Mouse (Mus musculus): ENCODE results near the gene Plcxd2. TPM values are rescaled to one million over a fixed set of nuclear protein-coding genes. Genes with fewer than 3 reads are reported as not detected.

Gene Plcxd2
- polyA plus RNA-seq, 1 experiment from 2014 or later: 1.6 TPM

GRCm38 (mm10) chr16:45956390-45956950, 53.5 kb downstream of the Plcxd2 start:
- H3K27ac ChIP-seq (replicated peaks; ENCODE audit: low read depth, low read length): no peak overlapping the region
- WGBS: 64% methylated on average over 4 of the region's 4 CpGs
- no peak overlapping the region for H3K4me3 ChIP-seq (ENCODE audit: low read depth, low read length)
- no peaks in the 10 kb centered on the region for H3K27me3 ChIP-seq (replicated peaks; ENCODE audit: control insufficient read depth, insufficient read depth, low read length)
- H3K9me3 ChIP-seq (ENCODE audit: control insufficient read depth, low read length): no peaks in the 10 kb centered on the region
- DNase-seq (ENCODE audit: low spot score) (no peak), ATAC-seq (ENCODE audit: low read depth) (no peak)
- no peaks in the 10 kb centered on the region for H3K4me1 ChIP-seq (ENCODE audit: control insufficient read depth, insufficient read depth, low read length)
- H3K4me2 ChIP-seq (ENCODE audit: low read depth, low read length): no peak overlapping the region
- H3K9ac ChIP-seq (ENCODE audit: low read depth, low read length): no peak overlapping the region
- no peaks in the 10 kb centered on the region for H3K36me3 ChIP-seq (ENCODE audit: control insufficient read depth, insufficient read depth, low read length)

- Histone ChIP-seq H3K36me3 (ENCODE audit: control insufficient read depth, insufficient read depth, low read length) (no peaks in the 10 kb centered on the region), H3K9me3 (ENCODE audit: control insufficient read depth, low read length) (no peaks in the 10 kb centered on the region), H3K4me3 (ENCODE audit: low read depth, low read length) (no peak within 1 kb of the TSS), H3K4me2 (ENCODE audit: low read depth, low read length) (no peak within 1 kb of the TSS), H3K27me3 (replicated peaks; ENCODE audit: control insufficient read depth, insufficient read depth, low read length) (no peaks in the 10 kb centered on the region), H3K27ac (replicated peaks; ENCODE audit: low read depth, low read length) (no peak within 1 kb of the TSS), H3K4me1 (ENCODE audit: control insufficient read depth, insufficient read depth, low read length) (no peaks in the 10 kb centered on the region), H3K9ac (ENCODE audit: low read depth, low read length) (no peak within 1 kb of the TSS)
- WGBS: 88% methylated on average over 4 of the region's 4 CpGs
- DNase-seq (ENCODE audit: low spot score) (no peak), ATAC-seq (ENCODE audit: low read depth) (no peak)
Observed at GRCm38 (mm10) chr16:45953394-45953793, 56.6 kb downstream of the Plcxd2 start, which contains the start of gene Phldb2. TSS of gene Phldb2 (minus strand) at chr16:45953598.

- H3K9ac ChIP-seq (ENCODE audit: low read depth, low read length): no peak overlapping the region
- no peak for ATAC-seq (ENCODE audit: low read depth)
- H3K27me3 ChIP-seq (replicated peaks; ENCODE audit: control insufficient read depth, insufficient read depth, low read length): no peaks in the 10 kb centered on the region
- no peak overlapping the region for H3K4me3 ChIP-seq (ENCODE audit: low read depth, low read length)
- H3K9me3 ChIP-seq (ENCODE audit: control insufficient read depth, low read length): no peaks in the 10 kb centered on the region
- no peak overlapping the region for H3K4me2 ChIP-seq (ENCODE audit: low read depth, low read length)
- no peak for DNase-seq (ENCODE audit: low spot score)
- H3K4me1 ChIP-seq (ENCODE audit: control insufficient read depth, insufficient read depth, low read length): no peaks in the 10 kb centered on the region
- H3K36me3 ChIP-seq (ENCODE audit: control insufficient read depth, insufficient read depth, low read length): no peaks in the 10 kb centered on the region
- H3K27ac ChIP-seq (replicated peaks; ENCODE audit: low read depth, low read length): no peak overlapping the region
- WGBS: 47% methylated on average over 5 of the region's 5 CpGs
Observed at GRCm38 (mm10) chr16:45952501-45952900, 57.5 kb downstream of the Plcxd2 start.

GRCm38 (mm10) chr16:45952035-45952434, 58.0 kb downstream of the Plcxd2 start:
- H3K36me3 ChIP-seq (ENCODE audit: control insufficient read depth, insufficient read depth, low read length): no peaks in the 10 kb centered on the region
- H3K27me3 ChIP-seq (replicated peaks; ENCODE audit: control insufficient read depth, insufficient read depth, low read length): no peaks in the 10 kb centered on the region
- 83% methylated on average over 2 of the region's 2 CpGs for WGBS
- no peak overlapping the region for H3K4me2 ChIP-seq (ENCODE audit: low read depth, low read length)
- no peak overlapping the region for H3K9ac ChIP-seq (ENCODE audit: low read depth, low read length)
- no peak overlapping the region for H3K27ac ChIP-seq (replicated peaks; ENCODE audit: low read depth, low read length)
- H3K4me1 ChIP-seq (ENCODE audit: control insufficient read depth, insufficient read depth, low read length): no peaks in the 10 kb centered on the region
- H3K9me3 ChIP-seq (ENCODE audit: control insufficient read depth, low read length): no peaks in the 10 kb centered on the region
- ATAC-seq (ENCODE audit: low read depth) (no peak), DNase-seq (ENCODE audit: low spot score) (no peak)
- H3K4me3 ChIP-seq (ENCODE audit: low read depth, low read length): no peak overlapping the region

GRCm38 (mm10) chr16:45946335-45946734, 63.7 kb downstream of the Plcxd2 start:
- ATAC-seq (ENCODE audit: low read depth): no peak
- no peaks in the 10 kb centered on the region for H3K9me3 ChIP-seq (ENCODE audit: control insufficient read depth, low read length)
- WGBS: 86% methylated on average over 2 of the region's 2 CpGs

GRCm38 (mm10) chr16:45945649-45946048, 64.4 kb downstream of the Plcxd2 start:
- Histone ChIP-seq H3K27me3 (replicated peaks; ENCODE audit: control insufficient read depth, insufficient read depth, low read length) (no peaks in the 10 kb centered on the region), H3K36me3 (ENCODE audit: control insufficient read depth, insufficient read depth, low read length) (no peaks in the 10 kb centered on the region), H3K4me3 (ENCODE audit: low read depth, low read length) (no peak overlapping the region), H3K4me1 (ENCODE audit: control insufficient read depth, insufficient read depth, low read length) (no peaks in the 10 kb centered on the region), H3K4me2 (ENCODE audit: low read depth, low read length) (no peak overlapping the region), H3K9ac (ENCODE audit: low read depth, low read length) (no peak overlapping the region), H3K9me3 (ENCODE audit: control insufficient read depth, low read length) (no peaks in the 10 kb centered on the region), H3K27ac (replicated peaks; ENCODE audit: low read depth, low read length) (no peak overlapping the region)
- 84% methylated on average over 5 of the region's 5 CpGs for WGBS
- ATAC-seq (ENCODE audit: low read depth) (no peak), DNase-seq (ENCODE audit: low spot score) (no peak)

More at GRCm38 (mm10) chr16:45946335-45946734, 63.7 kb downstream of the Plcxd2 start:
- H3K4me3 ChIP-seq (ENCODE audit: low read depth, low read length): no peak overlapping the region
- no peaks in the 10 kb centered on the region for H3K4me1 ChIP-seq (ENCODE audit: control insufficient read depth, insufficient read depth, low read length)
- no peak overlapping the region for H3K9ac ChIP-seq (ENCODE audit: low read depth, low read length)
- no peaks in the 10 kb centered on the region for H3K27me3 ChIP-seq (replicated peaks; ENCODE audit: control insufficient read depth, insufficient read depth, low read length)
- no peak for DNase-seq (ENCODE audit: low spot score)
- no peak overlapping the region for H3K4me2 ChIP-seq (ENCODE audit: low read depth, low read length)
- no peak overlapping the region for H3K27ac ChIP-seq (replicated peaks; ENCODE audit: low read depth, low read length)
- no peaks in the 10 kb centered on the region for H3K36me3 ChIP-seq (ENCODE audit: control insufficient read depth, insufficient read depth, low read length)

GRCm38 (mm10) chr16:45945174-45945631, 64.8 kb downstream of the Plcxd2 start:
- no peak overlapping the region for H3K27ac ChIP-seq (replicated peaks; ENCODE audit: low read depth, low read length)
- ATAC-seq (ENCODE audit: low read depth): no peak
- no peak for DNase-seq (ENCODE audit: low spot score)
- no peak overlapping the region for H3K4me2 ChIP-seq (ENCODE audit: low read depth, low read length)
- H3K9ac ChIP-seq (ENCODE audit: low read depth, low read length): no peak overlapping the region
- no peaks in the 10 kb centered on the region for H3K4me1 ChIP-seq (ENCODE audit: control insufficient read depth, insufficient read depth, low read length)
- H3K9me3 ChIP-seq (ENCODE audit: control insufficient read depth, low read length): no peaks in the 10 kb centered on the region
- H3K4me3 ChIP-seq (ENCODE audit: low read depth, low read length): no peak overlapping the region
- no peaks in the 10 kb centered on the region for H3K36me3 ChIP-seq (ENCODE audit: control insufficient read depth, insufficient read depth, low read length)
- no peaks in the 10 kb centered on the region for H3K27me3 ChIP-seq (replicated peaks; ENCODE audit: control insufficient read depth, insufficient read depth, low read length)
- 53% methylated on average over 11 of the region's 11 CpGs for WGBS

GRCm38 (mm10) chr16:45942169-45942891, 67.7 kb downstream of the Plcxd2 start:
- no peak overlapping the region for H3K4me2 ChIP-seq (ENCODE audit: low read depth, low read length)
- peak overlapping the region; percentile 5; the same call in 1 of the 2 replicates for H3K27ac ChIP-seq (replicated peaks; ENCODE audit: low read depth, low read length)
- ATAC-seq (ENCODE audit: low read depth): 0 out of 2 replicates have a peak, but pooled peaks have one; percentile 30
- WGBS: 49% methylated on average over 8 of the region's 8 CpGs
- H3K4me1 ChIP-seq (ENCODE audit: control insufficient read depth, insufficient read depth, low read length): no peaks in the 10 kb centered on the region
- no peaks in the 10 kb centered on the region for H3K27me3 ChIP-seq (replicated peaks; ENCODE audit: control insufficient read depth, insufficient read depth, low read length)
- no peak overlapping the region for H3K9ac ChIP-seq (ENCODE audit: low read depth, low read length)
- no peaks in the 10 kb centered on the region for H3K36me3 ChIP-seq (ENCODE audit: control insufficient read depth, insufficient read depth, low read length)
- H3K9me3 ChIP-seq (ENCODE audit: control insufficient read depth, low read length): peaks cover 5% of the 10 kb centered on the region; the same call in 1 of the 2 replicates
- DNase-seq (ENCODE audit: low spot score): peak; percentile 65
- no peak overlapping the region for H3K4me3 ChIP-seq (ENCODE audit: low read depth, low read length)

Data from embryonic facial prominence, embryonic 14.5 days (tissue).